Mouse (Mus musculus): Measurements from ENCODE around the gene Sptbn1. TPM values are rescaled to one million over a fixed set of nuclear protein-coding genes. Genes with fewer than 3 reads are reported as not detected.
A peak's percentile ranks its signal among the peaks of the same experiment; 100 is the strongest.

Gene Sptbn1
- total RNA-seq, 2 experiments from 2014 or later = 130 to 152 TPM

DNA sequence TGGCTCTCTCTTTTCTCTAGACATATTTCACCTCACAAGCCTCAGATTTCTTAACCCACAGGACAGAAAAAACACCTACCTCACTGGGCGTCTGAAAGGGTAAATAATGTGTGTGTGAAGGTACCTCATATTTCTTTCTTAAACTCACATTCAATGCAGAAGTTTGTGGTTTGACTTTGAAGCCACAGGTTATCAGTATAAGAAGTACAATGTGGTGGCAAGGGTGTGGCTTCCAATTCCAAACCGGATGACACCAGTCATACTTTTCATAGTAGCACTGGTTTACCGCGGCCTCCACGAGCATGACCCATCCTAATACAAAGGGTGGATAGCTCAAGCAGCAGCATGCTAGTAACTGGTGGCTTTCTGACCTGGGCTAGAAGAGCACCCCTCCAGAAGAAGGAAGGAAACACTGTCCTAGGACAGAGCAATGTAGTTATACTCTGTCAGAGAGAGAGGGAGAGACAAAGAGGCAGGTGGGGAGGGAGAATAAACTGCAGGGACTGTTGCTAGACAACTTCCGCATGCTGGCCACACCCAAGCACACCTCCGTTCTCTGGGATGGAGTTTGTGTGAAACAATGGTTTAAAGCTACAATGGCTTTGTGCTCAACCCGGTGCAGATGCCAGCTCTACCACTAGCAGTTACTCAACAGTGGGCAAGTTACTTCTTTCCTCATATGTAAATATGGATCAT is 85.1 kb downstream of the Sptbn1 start:
- DNase-seq = no peak
- intact Hi-C loops (cut with DNase I; ENCODE audit: low total_unique reads) = no loop called here

DNA sequence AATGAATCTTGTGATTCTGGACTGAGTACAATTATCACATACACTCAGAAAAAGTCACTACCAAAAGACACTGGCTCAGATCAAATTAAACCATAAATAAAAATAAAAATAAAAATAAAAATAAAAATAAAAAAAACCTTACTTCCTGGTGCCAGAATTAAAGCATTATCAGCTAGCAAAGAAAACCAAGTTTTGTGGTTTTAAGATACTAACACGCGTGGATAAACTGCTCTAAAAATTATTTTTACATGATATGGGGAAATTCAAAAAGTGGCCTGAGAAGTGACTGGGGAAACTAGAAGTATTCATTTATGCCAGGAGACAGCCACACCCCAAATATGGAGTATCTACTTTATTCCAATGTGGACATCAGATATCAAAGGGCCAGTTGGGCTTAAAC is 89.8 kb downstream of the Sptbn1 start:
- intact Hi-C loops (cut with DNase I; ENCODE audit: low total_unique reads) = no loop called here
- DNase-seq = no peak

DNA sequence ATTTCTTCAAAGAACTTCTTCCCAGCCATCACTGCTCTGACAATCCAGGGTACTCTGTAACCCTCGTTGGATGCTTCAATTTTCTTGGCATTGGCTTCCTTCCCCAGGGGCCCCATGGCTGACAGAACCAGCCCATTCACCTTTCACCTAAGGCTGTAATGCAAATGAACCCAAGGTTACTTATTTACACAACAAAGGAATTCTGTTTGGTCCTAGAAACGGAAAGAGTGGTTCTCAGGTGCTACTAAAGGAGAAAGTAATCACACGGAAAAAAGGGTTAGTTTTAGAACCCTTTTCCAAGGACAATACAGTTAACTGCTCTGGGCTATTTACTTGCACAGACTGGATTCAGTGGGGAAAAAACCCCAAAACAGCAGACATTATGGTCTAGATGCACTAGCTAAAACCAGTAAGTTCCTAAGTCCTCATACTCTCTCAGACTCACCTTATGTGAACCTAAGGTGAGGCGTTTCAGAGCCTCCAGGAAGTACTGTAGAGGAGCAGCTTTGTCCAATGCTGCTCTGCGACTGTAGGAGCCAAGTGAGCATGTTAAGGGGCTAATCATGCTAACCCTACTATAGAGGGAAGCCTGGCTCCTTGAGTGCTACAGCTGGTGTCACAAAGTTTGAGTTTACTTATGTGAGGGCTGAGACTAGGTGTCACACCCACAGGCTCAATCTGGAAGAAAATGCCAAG is 90.7 kb downstream of the Sptbn1 start:
- DNase-seq = no peak
- intact Hi-C loops (cut with DNase I; ENCODE audit: low total_unique reads) = no loop called here

GRCm38 (mm10) chr11:30176111-30176510 is 91.9 kb downstream of the Sptbn1 start:
- intact Hi-C loops (cut with DNase I; ENCODE audit: low total_unique reads) = no loop called here
- DNase-seq = no peak

DNA sequence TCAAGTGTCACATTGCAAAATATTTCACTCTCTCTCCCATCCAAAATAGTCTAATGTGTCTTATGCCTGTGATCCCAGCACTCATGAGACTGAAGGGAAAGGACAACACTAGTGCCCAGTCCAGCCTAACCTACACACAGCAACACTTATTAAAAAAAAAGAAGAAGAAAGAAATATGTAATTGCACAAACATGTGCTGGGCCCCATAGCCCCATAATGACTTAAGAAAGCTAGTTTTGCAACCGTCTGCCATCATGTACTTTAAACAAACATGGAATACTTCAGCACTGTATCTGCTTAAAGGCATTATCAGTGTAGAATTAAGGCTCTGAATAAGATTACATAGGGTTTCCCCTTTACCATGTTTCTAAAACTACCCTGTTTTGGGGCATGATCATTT is 92.4 kb downstream of the Sptbn1 start:
- intact Hi-C loops (cut with DNase I; ENCODE audit: low total_unique reads) = no loop called here

GRCm38 (mm10) chr11:30171586-30172178 is 96.3 kb downstream of the Sptbn1 start:
- no peak for DNase-seq
- intact Hi-C loops (cut with DNase I; ENCODE audit: low total_unique reads) = no loop called here

More for the DNA sequence above, 92.4 kb downstream of the Sptbn1 start:
- DNase-seq = no peak

DNA sequence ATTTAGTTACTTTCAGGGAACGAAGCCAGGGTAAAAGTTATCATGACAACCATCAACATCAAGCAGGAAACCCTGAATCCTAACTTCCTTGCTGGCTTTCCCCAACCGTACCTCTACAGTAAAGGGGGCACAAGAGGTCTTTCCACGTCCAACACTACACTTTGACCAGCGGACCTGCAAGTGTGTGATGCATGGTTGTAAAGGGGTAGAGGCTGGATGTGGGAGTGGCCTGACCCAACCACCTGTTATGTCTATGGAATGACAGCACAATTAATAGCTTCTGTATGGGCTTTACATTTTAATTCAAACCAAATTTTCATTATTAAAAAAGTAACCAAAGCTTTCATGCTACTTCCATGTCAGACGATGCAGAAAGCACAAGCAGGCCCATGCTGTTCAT is 96.8 kb downstream of the Sptbn1 start:
- DNase-seq = no peak
- intact Hi-C loops (cut with DNase I; ENCODE audit: low total_unique reads) = no loop called here

DNA sequence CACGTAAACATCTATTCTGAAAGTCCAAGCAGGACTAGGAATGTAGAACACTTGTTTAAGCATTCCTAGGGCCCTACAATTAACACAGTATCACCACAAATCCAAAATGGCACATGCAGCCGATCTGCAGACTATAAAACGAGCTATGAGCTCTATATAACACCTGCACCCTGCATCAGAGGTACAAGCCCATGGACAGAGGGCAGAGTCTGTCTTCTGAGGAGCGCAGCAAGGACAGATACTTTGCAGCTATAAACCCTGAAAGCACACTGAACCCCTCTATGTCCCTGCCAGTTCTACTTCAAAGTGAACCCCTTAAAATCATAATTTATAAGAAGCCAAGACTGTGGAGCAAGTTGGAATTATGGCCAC is 101.4 kb downstream of the Sptbn1 start:
- intact Hi-C loops (cut with DNase I; ENCODE audit: low total_unique reads) = no loop called here
- no peak for DNase-seq

- DNase-seq = no peak
- intact Hi-C loops (cut with DNase I; ENCODE audit: low total_unique reads) = no loop called here
Measured at GRCm38 (mm10) chr11:30165861-30166550, 102.0 kb downstream of the Sptbn1 start.

DNA sequence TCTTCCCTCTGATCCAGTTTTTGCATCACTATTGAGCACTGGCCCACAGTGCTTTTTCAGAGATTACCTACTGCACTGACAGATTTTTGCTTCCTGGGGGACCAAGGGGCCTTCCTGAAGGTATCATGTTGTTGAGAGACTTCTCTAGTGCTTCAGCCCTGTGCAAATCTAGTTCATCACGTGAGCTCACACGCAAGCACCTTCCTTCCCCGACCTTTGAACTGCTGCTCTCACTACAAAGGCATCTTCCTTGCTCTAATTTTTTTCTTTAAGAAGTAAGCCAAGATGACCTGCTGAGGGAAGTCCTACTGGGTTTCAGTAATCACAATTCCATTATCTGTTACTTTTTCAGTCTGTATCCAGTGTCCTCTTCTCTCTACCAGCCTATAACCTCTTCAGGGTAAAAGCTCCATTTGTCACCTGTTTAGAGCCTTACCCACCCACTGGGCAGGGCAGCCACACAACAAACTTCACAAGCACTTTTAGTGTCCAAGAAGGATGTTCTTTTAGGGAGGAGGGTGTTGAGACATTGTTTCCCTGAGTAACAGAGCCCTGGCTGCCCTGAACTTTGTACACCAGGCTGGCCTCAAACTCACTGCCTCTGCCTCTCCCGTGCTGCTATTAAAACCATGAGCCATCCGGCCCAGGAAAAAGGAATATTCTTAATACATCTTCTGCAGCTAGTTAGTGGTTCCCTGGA is 103.3 kb downstream of the Sptbn1 start:
- intact Hi-C loops (cut with DNase I; ENCODE audit: low total_unique reads) = no loop called here
- DNase-seq = no peak

DNA sequence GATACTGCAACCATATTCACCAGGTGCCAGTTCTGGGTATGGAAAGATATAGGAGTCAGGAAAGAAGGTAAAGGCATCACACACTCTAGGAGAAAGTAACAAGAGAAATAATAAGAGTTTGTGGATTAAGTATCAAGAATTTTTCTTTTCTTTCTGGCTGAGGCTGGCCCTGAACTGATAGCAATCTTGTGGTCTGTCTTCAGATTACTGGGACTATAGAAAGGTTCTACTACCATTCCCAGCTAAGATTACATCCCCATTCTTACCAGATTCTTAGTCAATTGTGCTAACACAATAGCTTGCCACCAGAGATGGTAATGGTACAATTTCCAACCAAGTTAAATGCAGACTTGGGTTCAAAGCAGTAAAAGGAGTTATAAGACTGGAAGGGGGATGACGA is 104.1 kb downstream of the Sptbn1 start:
- DNase-seq = no peak
- intact Hi-C loops (cut with DNase I; ENCODE audit: low total_unique reads) = no loop called here

- no peak for DNase-seq
- intact Hi-C loops (cut with DNase I; ENCODE audit: low total_unique reads) = no loop called here
Measured at GRCm38 (mm10) chr11:30163081-30163480, 104.9 kb downstream of the Sptbn1 start.

DNA sequence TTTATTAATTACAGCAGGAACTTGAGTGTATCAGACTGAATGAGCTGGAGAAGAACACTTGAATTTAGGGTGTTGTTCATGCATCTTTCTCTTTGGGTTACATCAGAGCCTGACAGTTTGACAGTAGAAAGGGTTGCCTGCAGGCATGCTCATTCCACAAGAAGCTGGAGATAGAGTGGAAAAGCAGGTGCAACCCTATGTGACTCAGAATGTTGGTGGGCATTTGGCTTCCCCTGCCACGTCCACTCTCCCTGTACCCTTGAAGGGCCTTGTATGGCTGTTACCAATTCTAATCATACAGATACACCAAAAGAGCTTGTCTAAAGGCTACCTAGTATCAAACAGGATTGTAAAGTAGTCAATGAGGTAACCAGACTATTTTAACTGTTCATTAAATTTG is 106.2 kb downstream of the Sptbn1 start:
- intact Hi-C loops (cut with DNase I; ENCODE audit: low total_unique reads) = no loop called here

DNA sequence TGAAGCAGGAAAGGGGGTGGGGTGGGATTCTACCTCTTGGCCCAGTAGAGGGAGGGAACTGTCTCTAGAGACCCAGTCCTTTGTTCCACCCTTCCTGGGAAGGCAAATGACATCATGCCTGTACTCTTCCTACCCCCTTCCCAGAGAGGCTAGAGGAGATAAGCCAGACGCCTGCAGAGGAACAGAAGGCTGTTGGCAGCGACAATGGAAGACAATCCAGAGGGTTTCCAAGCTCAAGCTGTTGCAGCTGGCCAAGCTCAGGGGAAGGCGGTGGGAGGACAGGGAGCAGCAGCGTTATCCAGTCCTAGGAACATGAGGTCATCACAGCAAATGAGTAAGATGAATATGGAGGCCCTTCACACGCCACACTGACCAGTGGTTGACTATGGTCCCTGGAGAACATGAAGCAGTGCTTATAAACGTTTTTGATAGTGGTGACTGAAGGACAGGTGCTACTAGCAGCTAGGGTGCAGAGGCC is 106.8 kb downstream of the Sptbn1 start:
- intact Hi-C loops (cut with DNase I; ENCODE audit: low total_unique reads) = no loop called here
- peak; percentile 82 for DNase-seq

More for the DNA sequence above, 106.2 kb downstream of the Sptbn1 start:
- DNase-seq = no peak

GRCm38 (mm10) chr11:30160625-30161172 is 107.3 kb downstream of the Sptbn1 start:
- DNase-seq = no peak
- intact Hi-C loops (cut with DNase I; ENCODE audit: low total_unique reads) = no loop called here

GRCm38 (mm10) chr11:30159545-30160255 is 108.3 kb downstream of the Sptbn1 start:
- DNase-seq = no peak
- intact Hi-C loops (cut with DNase I; ENCODE audit: low total_unique reads) = no loop called here

DNA sequence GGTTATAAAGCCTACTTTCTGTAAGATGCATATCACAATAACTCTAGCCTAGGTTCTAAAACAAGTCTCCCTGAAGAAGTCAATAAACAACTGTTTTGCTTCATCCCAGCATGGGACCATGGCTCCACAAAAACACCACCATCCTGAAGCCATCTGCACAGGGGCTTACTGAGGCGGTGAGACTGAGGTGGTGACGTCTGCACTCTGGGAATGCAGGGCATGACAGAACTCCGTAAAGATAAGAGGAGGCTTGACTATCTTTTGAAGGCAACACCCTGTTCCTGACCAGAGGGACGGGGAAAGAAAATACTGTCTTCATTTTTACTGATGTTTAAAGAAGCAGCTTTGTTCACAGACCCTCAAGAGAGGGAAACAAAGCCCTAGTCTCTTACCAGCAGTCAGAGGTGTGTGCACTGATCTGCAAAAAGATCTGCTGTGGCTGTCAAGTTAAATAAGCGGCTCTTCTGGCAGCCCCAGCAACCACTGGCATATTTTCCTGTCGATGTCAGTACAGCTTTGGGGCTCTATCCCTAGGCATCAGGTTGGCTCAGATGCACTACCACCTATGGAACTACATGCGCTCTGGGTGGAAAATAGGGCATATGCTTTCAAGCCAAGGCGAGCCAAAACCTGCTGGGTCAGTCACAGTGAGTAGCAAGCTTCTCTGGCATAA is 109.8 kb downstream of the Sptbn1 start:
- intact Hi-C loops (cut with DNase I; ENCODE audit: low total_unique reads) = no loop called here
- no peak for DNase-seq

- intact Hi-C loops (cut with DNase I; ENCODE audit: low total_unique reads) = no loop called here
- no peak for DNase-seq
Measured at GRCm38 (mm10) chr11:30155887-30156286, 112.1 kb downstream of the Sptbn1 start.

Measured in gastrocnemius, postnatal 14 days (tissue).